Mouse (Mus musculus) E14TG2a.4 (cell line): ENCODE measurements at regions not wholly inside any gene's neighbourhood (a gene's known extent, or its start where the extent isn't known, plus 50 kb on each side); places are given as distances from the start of the nearest gene placed in this dataset.

ENCODE experiments used
- H3K27me3 ChIP-seq: 2 replicates; pipeline ENCODE4 v1.6.1; 2014; ENCODE audit warnings: low read length, control low read depth; ENCODE audit not compliant: insufficient read depth
- H3K36me3 ChIP-seq: 2 replicates; pipeline ENCODE4 v1.6.1; 2014; ENCODE audit warnings: low read length, control low read depth; ENCODE audit not compliant: insufficient read depth
- H3K4me1 ChIP-seq: replicated peaks from 2 replicates; pipeline ENCODE4 v1.6.1; 2014; ENCODE audit warnings: low read depth, low read length, control low read depth
- H3K4me3 ChIP-seq: replicated peaks from 2 replicates; pipeline ENCODE4 v1.5.1; 2014; ENCODE audit warnings: mild to moderate bottlenecking, low read length
- H3K9me3 ChIP-seq: 2 replicates; pipeline ENCODE4 v1.6.1; 2014; ENCODE audit warnings: low read length, control low read depth
- CTCF ChIP-seq: conservative IDR thresholded peaks from 2 replicates; pipeline ENCODE4 v1.5.1; 2014; ENCODE audit warnings: low read length
- NANOG ChIP-seq: IDR thresholded peaks from 2 replicates; pipeline ENCODE4 v1.6.1; 2014; ENCODE audit warnings: borderline replicate concordance, low read length, mixed read lengths
- POU5F1 ChIP-seq: IDR thresholded peaks from 2 replicates; pipeline ENCODE4 v1.6.1; 2014; ENCODE audit warnings: low read length, borderline replicate concordance

GRCm38 (mm10) chr3:106960596-106960995 is 75.4 kb upstream of the Kcna3 start:
- H3K27me3 ChIP-seq, result no peaks in the 10 kb centered on the region
- no peaks in the 10 kb centered on the region for H3K4me1 ChIP-seq
- TF ChIP-seq POU5F1, result no peak
- no peak for TF ChIP-seq CTCF
- TF ChIP-seq NANOG, result no peak
- no peaks in the 10 kb centered on the region for H3K36me3 ChIP-seq
- H3K4me3 ChIP-seq, result no peak overlapping the region
- H3K9me3 ChIP-seq, result no peaks in the 10 kb centered on the region

GRCm38 (mm10) chr3:106962466-106962865 is 73.5 kb upstream of the Kcna3 start:
- Histone ChIP-seq H3K4me1 (no peaks in the 10 kb centered on the region), H3K9me3 (no peaks in the 10 kb centered on the region), H3K4me3 (no peak overlapping the region), H3K36me3 (no peaks in the 10 kb centered on the region), H3K27me3 (no peaks in the 10 kb centered on the region)
- no peak for TF ChIP-seq POU5F1
- no peak for TF ChIP-seq NANOG
- TF ChIP-seq CTCF, result no peak

- H3K9me3 ChIP-seq, result no peaks in the 10 kb centered on the region
- H3K36me3 ChIP-seq, result no peaks in the 10 kb centered on the region
- no peaks in the 10 kb centered on the region for H3K4me1 ChIP-seq
- H3K27me3 ChIP-seq, result no peaks in the 10 kb centered on the region
- no peak for TF ChIP-seq CTCF
- TF ChIP-seq POU5F1, result no peak
- TF ChIP-seq NANOG, result no peak
- H3K4me3 ChIP-seq, result no peak overlapping the region
These were observed 69.8 kb upstream of the Kcna3 start for GRCm38 (mm10) chr3:106966198-106966597.

DNA sequence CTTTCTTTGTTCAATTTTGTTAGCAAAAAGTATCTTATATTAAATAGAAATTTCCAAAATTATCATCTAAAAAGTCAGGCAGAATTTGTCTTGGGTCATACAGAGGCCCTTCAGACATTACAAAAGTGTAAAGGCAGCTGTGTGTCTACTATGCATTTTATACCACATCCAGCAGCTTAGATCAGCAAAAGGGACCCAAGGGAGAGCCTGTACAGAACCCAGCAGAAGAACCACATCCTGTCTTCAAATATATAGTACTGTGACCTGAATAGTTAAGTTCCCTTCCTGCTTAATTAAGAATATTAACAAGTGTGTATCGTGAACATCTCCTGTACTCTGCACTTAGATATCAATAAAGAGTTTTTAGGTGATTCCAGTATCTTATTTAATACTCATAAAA is 68.5 kb upstream of the Kcna3 start:
- no peak overlapping the region for H3K4me3 ChIP-seq
- H3K9me3 ChIP-seq, result no peaks in the 10 kb centered on the region
- no peak for TF ChIP-seq POU5F1
- TF ChIP-seq NANOG, result no peak
- no peak for TF ChIP-seq CTCF
- no peaks in the 10 kb centered on the region for H3K4me1 ChIP-seq
- H3K36me3 ChIP-seq, result no peaks in the 10 kb centered on the region
- H3K27me3 ChIP-seq, result no peaks in the 10 kb centered on the region

DNA sequence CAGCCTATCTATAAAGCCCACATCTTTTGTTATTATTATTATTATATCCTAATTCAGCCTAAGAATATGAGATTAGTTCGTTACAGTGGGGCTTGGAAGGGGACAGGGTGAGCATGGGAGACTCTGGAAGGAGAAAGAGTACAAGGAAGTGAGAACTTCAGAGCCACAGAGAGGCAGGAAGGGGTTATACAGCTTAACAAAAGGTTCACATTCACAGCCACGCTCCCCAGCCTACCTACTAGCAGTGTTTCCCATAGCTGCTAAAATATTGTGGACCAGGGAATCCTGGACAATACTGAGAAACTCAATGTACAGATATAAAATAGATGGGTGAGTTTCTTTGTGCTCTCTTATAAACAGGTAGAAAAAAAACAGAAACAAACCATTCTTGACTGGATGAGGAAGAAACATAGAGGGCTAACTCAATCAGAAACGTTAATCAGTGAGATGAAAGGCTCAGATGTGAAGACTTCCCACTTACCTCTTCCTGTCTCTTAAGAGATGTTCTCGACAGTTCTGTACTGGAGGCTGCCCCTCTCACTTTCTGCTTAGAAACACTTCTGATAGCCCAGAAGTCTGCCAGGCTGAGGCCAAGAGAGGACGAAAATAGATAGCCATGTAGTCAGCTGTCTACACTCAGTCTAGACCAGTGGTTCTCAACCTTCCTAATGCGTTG is 61.7 kb upstream of the Kcna3 start:
- Histone ChIP-seq H3K4me1 (no peaks in the 10 kb centered on the region), H3K4me3 (no peak overlapping the region), H3K27me3 (no peaks in the 10 kb centered on the region), H3K36me3 (no peaks in the 10 kb centered on the region), H3K9me3 (no peaks in the 10 kb centered on the region)
- TF ChIP-seq POU5F1, result no peak
- no peak for TF ChIP-seq CTCF
- TF ChIP-seq NANOG, result no peak

- Histone ChIP-seq H3K4me1 (no peaks in the 10 kb centered on the region), H3K4me3 (no peak overlapping the region)
- TF ChIP-seq NANOG (no peak), POU5F1 (no peak), CTCF (no peak)
These were observed 57.2 kb upstream of the Kcna3 start for GRCm38 (mm10) chr3:106978728-106979127.

GRCm38 (mm10) chr3:106980914-106981313 is 55.1 kb upstream of the Kcna3 start:
- Histone ChIP-seq H3K9me3 (no peaks in the 10 kb centered on the region), H3K4me3 (no peak overlapping the region), H3K36me3 (no peaks in the 10 kb centered on the region), H3K27me3 (no peaks in the 10 kb centered on the region), H3K4me1 (no peaks in the 10 kb centered on the region)
- no peak for TF ChIP-seq POU5F1
- TF ChIP-seq NANOG, result no peak
- TF ChIP-seq CTCF, result no peak

More at GRCm38 (mm10) chr3:106978728-106979127, 57.2 kb upstream of the Kcna3 start:
- H3K36me3 ChIP-seq, result no peaks in the 10 kb centered on the region
- no peaks in the 10 kb centered on the region for H3K9me3 ChIP-seq
- H3K27me3 ChIP-seq, result no peaks in the 10 kb centered on the region

- no peaks in the 10 kb centered on the region for H3K9me3 ChIP-seq
- TF ChIP-seq NANOG, result no peak
- no peak for TF ChIP-seq CTCF
- no peaks in the 10 kb centered on the region for H3K27me3 ChIP-seq
- no peaks in the 10 kb centered on the region for H3K4me1 ChIP-seq
- H3K4me3 ChIP-seq, result no peak overlapping the region
- H3K36me3 ChIP-seq, result no peaks in the 10 kb centered on the region
These were observed 54.6 kb upstream of the Kcna3 start for GRCm38 (mm10) chr3:106981323-106981722.

- H3K4me3 ChIP-seq, result no peak overlapping the region
- no peaks in the 10 kb centered on the region for H3K36me3 ChIP-seq
- H3K9me3 ChIP-seq, result no peaks in the 10 kb centered on the region
- no peaks in the 10 kb centered on the region for H3K4me1 ChIP-seq
- H3K27me3 ChIP-seq, result no peaks in the 10 kb centered on the region
- TF ChIP-seq CTCF, result no peak
- no peak for TF ChIP-seq NANOG
- TF ChIP-seq POU5F1, result no peak
These were observed 51.7 kb upstream of the Kcna3 start for GRCm38 (mm10) chr3:106984231-106984630.
